In genomic region chr2:75621873-75622654, GRCm38 (mm10) we compare ENCODE assay signal across 14 mouse cellular contexts. TPM values are rescaled to one million over a fixed set of nuclear protein-coding genes. Genes with fewer than 3 reads are reported as not detected.
DNase-seq lines count a peak whose midpoint lies in the region; TF ChIP-seq lines count a peak whose summit lies in the region.
"Had no signal": no experiment of that assay in that cellular context is flagged by ENCODE, and none has a peak within 500 bp of the region (broad histone marks: within the 10 kb centered on the region; RNA-seq: fewer than 3 reads in every experiment).

No protein-coding gene starts in this region.

- no peak for TF ChIP-seq CTCF in gastrocnemius, adult 2 months (IDR thresholded peaks at IDR 0.05)
- peak; percentile 14; the same call in 1 of the 2 replicates for TF ChIP-seq CTCF in kidney, adult 2 months (conservative IDR thresholded peaks at IDR 0.05; ENCODE audit: insufficient read depth, insufficient read length, low read depth, low read length)

- H3K27me3 ChIP-seq in kidney, adult 2 months (replicated peaks; ENCODE audit: control insufficient read depth, insufficient read depth, low read length), result no peaks in the 10 kb centered on the region
- H3K27me3 ChIP-seq: limb, embryonic 15.5 days had no signal

- no peak for TF ChIP-seq POLR2A in kidney, adult 2 months (IDR thresholded peaks at IDR 0.05; ENCODE audit: low read depth, low read length)

- WGBS in kidney, adult 2 months, result 84% methylated on average over 14 of the region's 14 CpGs

- H3K4me1 ChIP-seq in kidney, adult 2 months (ENCODE audit: control insufficient read depth, insufficient read depth, low read length), result peaks cover 7% of the 10 kb centered on the region; the same call in 1 of the 2 replicates

- DNase-seq in gastrocnemius, adult 2 months, result no peak
- no peak for DNase-seq in gastrocnemius, postnatal 25 days
- no peak for DNase-seq in kidney, adult 2 months
- no peak for DNase-seq in kidney, postnatal 36 days
- DNase-seq in 3T3-L1 (ENCODE audit: low read depth, low spot score) (peak; percentile 74), R1 (ENCODE audit: low read depth, low spot score) (peak; percentile 47)
- DNase-seq in B cell, adult 2 months, result no peak
- DNase-seq in frontal cortex, postnatal 10 days (ENCODE audit: low spot score in 2 of 2), result no peak
- DNase-seq: cerebellum, adult 18-20 months; kidney, postnatal 4 days; lung, postnatal 14 days; midbrain, embryonic 14.5 days; thymus, adult 2 months had no signal

- H3K4me3 ChIP-seq in gastrocnemius, adult 2 months, result no peak overlapping the region
- H3K4me3 ChIP-seq in kidney, adult 2 months (ENCODE audit: insufficient read depth, low read depth, low read length), result no peak overlapping the region
- H3K4me3 ChIP-seq: limb, embryonic 15.5 days had no signal

- intact Hi-C loops in gastrocnemius, adult 2 months (cut with DNase I), result no loop called here

- H3K36me3 ChIP-seq in kidney, adult 2 months (ENCODE audit: control insufficient read depth, insufficient read depth, low read length), result no peaks in the 10 kb centered on the region
- H3K36me3 ChIP-seq: limb, embryonic 15.5 days had no signal

- peak overlapping the region; percentile 12; the same call in 1 of the 2 replicates for H3K27ac ChIP-seq in gastrocnemius, adult 2 months
- no peak overlapping the region for H3K27ac ChIP-seq in kidney, adult 2 months (ENCODE audit: insufficient read depth, low read depth, low read length)
- H3K27ac ChIP-seq: limb, embryonic 15.5 days had no signal

RNA-seq across cellular contexts. Expression of gene Hnrnpa3, which starts 37.0 kb away (rescaled TPM):
- 100 to 1,000 TPM; 123 to 144 TPM for total RNA-seq in gastrocnemius, adult 2 months (2021)
- 100 to 1,000 TPM; 108 to 125 TPM for total RNA-seq in gastrocnemius, postnatal 25 days (2021)
- polyA plus RNA-seq in kidney, adult 2 months (2012; rRNA removed), result 16.2 and 34.0 TPM in 2 replicates

Comparison
In these comparisons a context has a peak if more than half of its experiments do, and no peak if none do; other contexts are left out.
1. DNase-seq: peak in 3T3-L1 (single experiment) and R1 (single experiment); none in gastrocnemius, adult 2 months (single experiment), gastrocnemius, postnatal 25 days (single experiment), kidney, adult 2 months (single experiment), kidney, postnatal 36 days (0 of 2), B cell, adult 2 months (0 of 2) and frontal cortex, postnatal 10 days (0 of 2).